Mouse (Mus musculus) induced T-regulatory cell, adult 2 months (primary cell): Measurements from ENCODE around the gene Wdr6.

Experiments used
- DNase-seq: peaks from one replicate; pipeline ENCODE4 v3.0.0-alpha.2; 2012; ENCODE audit warnings: low read depth

The Wdr6 gene

GRCm38 (mm10) chr9:108523341-108523740 lies 55.2 kb downstream of the Wdr6 start:
- DNase-seq: no peak
